Mouse (Mus musculus) cortical plate, adult 2 months (tissue): Measurements from ENCODE around the gene Frmd4b.

Experiments used
- CTCF ChIP-seq: fragments of 200-500 bp; IDR thresholded peaks from 2 replicates; pipeline ENCODE4 v1.5.1; 2011; ENCODE audit warnings: mild to moderate bottlenecking, control low read depth, low read length; ENCODE audit not compliant: insufficient read depth; ENCODE audit errors: extremely low read depth
- POLR2A ChIP-seq: fragments of 200-500 bp; IDR thresholded peaks from 2 replicates; pipeline ENCODE4 v1.6.1; 2011; ENCODE audit warnings: mild to moderate bottlenecking, low read length, control low read depth; ENCODE audit not compliant: insufficient read depth; ENCODE audit errors: extremely low read depth

- TF ChIP-seq CTCF, result no peak
- no peak for TF ChIP-seq POLR2A
These were observed 4.9 kb upstream of the Frmd4b start for GRCm38 (mm10) chr6:97622236-97622635.
